Mouse (Mus musculus) liver, embryonic 12.5 days (tissue): Measurements from ENCODE around the gene Fbxl3. TPM values are rescaled to one million over a fixed set of nuclear protein-coding genes. Genes with fewer than 3 reads are reported as not detected.
A peak's percentile ranks its signal among the peaks of the same experiment; 100 is the strongest.

Source experiments
- ATAC-seq: fragments of 200-750 bp; cut with Nextera tagmentation; 2 replicates; pipeline ENCODE4 v1.8.0; 2017; ENCODE audit warnings: moderate number of reproducible peaks, mild to moderate bottlenecking, moderate library complexity
- H3K27ac ChIP-seq: fragments of 300-500 bp; sonication (generic); 2 replicates; pipeline ENCODE4 v1.5.1; 2016; ENCODE audit warnings: mild to moderate bottlenecking
- H3K27me3 ChIP-seq: fragments of 300-500 bp; sonication (generic); replicated peaks from 2 replicates; pipeline ENCODE4 v1.6.1; 2016; ENCODE audit warnings: mild to moderate bottlenecking, moderate library complexity
- H3K36me3 ChIP-seq: fragments of 300-500 bp; sonication (generic); 2 replicates; pipeline ENCODE4 v1.6.1; 2016; ENCODE audit warnings: mild to moderate bottlenecking, moderate library complexity
- H3K4me1 ChIP-seq: fragments of 300-500 bp; sonication (generic); 2 replicates; pipeline ENCODE4 v1.6.1; 2016
- H3K4me2 ChIP-seq: fragments of 300-500 bp; sonication (generic); 2 replicates; pipeline ENCODE4 v1.6.1; 2016; ENCODE audit warnings: mild to moderate bottlenecking, moderate library complexity
- H3K4me3 ChIP-seq: fragments of 300-500 bp; sonication (generic); 2 replicates; pipeline ENCODE4 v1.5.1; 2016; ENCODE audit warnings: mild to moderate bottlenecking, moderate library complexity
- H3K9ac ChIP-seq: fragments of 300-500 bp; sonication (generic); 2 replicates; pipeline ENCODE4 v1.6.1; 2016; ENCODE audit warnings: mild to moderate bottlenecking, moderate library complexity
- H3K9me3 ChIP-seq: fragments of 300-500 bp; sonication (generic); replicated peaks from 2 replicates; pipeline ENCODE4 v1.6.1; 2016; ENCODE audit warnings: mild to moderate bottlenecking, moderate library complexity
- WGBS: fragments of 180-500 bp; shearing (Covaris S2); methylation state at CpG from one replicate; pipeline ENCODE4 v1.1.7; 2016; ENCODE audit not compliant: insufficient replicate concordance; 5-methylcytosine and 5-hydroxymethylcytosine counted together
- polyA plus RNA-seq: library from polyadenylated mRNA; unstranded; fragments of >200 nt; fragmentation: Nextera tagmentation; extraction: Ambion mirVana; gene quantifications from 2 replicates; pipeline ENCODE4 v1.2.1, GENCODE M21; 2016

Fbxl3 gene
- polyA plus RNA-seq, 1 experiment from 2014 or later = 14.7 TPM

DNA sequence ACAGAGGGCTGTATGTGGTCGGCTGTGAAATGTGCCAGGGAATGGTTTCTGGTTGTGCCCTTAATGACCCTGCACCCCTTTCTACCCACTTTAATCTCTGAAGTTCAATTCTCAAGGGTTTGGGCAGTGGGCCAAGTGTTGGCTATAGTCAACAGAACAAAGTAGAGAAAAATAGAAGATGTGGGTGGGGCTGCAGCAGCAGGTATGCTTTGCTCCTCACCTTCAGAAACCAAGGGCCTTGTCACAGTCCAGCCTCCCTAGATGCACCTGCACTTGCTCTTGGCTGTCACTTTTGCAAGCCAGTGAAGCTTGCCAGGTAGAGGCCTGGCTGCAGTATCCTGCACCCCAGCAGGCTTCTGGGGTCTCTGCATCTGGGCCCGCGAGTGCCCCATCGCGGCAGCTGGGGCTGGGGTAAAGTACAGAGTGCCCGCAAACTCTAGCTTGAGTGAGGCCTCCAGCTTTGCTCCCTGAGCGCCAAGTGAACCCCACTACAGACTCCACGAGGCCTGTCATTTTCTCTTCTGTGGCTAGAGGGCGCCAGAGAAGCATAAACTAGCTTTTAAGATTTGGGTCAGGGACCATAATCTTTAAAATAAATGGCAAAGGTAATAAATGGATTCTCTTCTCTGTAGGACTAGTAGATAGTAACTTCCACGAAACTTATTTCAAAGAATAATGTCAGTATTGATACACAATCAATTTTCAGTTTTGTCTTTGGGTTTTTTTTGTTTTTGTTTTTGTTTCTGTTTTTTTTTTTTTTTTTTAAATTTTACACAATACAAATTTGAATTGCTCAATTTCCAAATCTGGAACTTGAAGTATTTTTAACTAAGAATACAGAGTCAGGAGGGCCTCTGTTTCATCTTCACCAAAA is 33.8 kb downstream of the Fbxl3 start:
- Histone ChIP-seq H3K36me3 (no peaks in the 10 kb centered on the region), H3K27me3 (no peaks in the 10 kb centered on the region), H3K9ac (no peak overlapping the region), H3K9me3 (no peaks in the 10 kb centered on the region), H3K4me2 (peak overlapping the region; percentile 28; the same call in 1 of the 2 replicates), H3K27ac (no peak overlapping the region), H3K4me1 (peaks cover 13% of the 10 kb centered on the region), H3K4me3 (no peak overlapping the region)
- 13% methylated on average over 10 of the region's 10 CpGs for WGBS
- no peak for ATAC-seq

DNA sequence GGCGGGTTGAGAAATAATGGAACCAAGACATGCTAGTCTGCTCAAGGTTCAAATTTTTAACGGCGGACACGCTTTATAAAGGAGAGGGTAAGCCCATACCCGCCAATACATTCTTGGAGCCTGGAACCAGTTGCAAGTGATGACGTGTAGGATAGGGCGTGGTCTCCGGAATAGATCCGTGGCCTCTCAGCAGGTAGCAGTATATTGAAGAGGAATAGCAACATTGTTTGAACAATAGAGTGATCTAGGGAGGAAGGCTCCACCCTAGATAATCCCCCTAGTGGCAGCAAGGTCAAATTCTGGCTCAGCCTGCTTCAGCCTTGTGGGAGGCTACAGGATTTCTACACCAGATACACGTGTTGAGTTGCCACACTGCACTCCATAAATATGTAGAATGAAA is 39.9 kb downstream of the Fbxl3 start:
- WGBS = 60% methylated on average over 10 of the region's 10 CpGs
- no peak for ATAC-seq
- no peak overlapping the region for H3K9ac ChIP-seq
- no peak overlapping the region for H3K4me3 ChIP-seq
- no peak overlapping the region for H3K4me2 ChIP-seq
- no peak overlapping the region for H3K27ac ChIP-seq
- no peaks in the 10 kb centered on the region for H3K36me3 ChIP-seq
- H3K4me1 ChIP-seq = no peaks in the 10 kb centered on the region
- no peaks in the 10 kb centered on the region for H3K9me3 ChIP-seq
- H3K27me3 ChIP-seq = no peaks in the 10 kb centered on the region

DNA sequence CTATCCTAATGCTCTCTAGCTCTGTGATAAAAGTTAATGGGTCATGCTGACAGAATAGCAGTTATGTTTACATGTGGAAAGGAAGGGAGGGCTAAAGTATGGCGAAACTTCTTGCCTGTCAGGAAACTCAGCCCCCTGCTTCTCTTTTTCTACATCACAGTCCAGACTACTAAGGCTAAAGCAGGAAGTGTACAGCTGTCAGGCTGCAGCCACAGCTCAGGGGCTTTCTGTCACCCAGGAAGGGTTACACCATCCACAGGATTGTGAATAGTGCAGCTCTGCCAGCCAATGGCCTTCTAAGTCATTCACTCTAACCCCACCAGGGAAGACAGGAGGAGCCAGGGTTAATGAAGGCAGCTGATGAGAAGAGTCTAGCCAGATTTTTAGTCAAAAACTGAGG is 40.4 kb downstream of the Fbxl3 start:
- H3K9me3 ChIP-seq = no peaks in the 10 kb centered on the region
- 18% methylated on average over 1 of the region's 1 CpGs for WGBS
- no peak overlapping the region for H3K4me2 ChIP-seq
- no peaks in the 10 kb centered on the region for H3K27me3 ChIP-seq
- H3K27ac ChIP-seq = no peak overlapping the region
- H3K4me1 ChIP-seq = no peaks in the 10 kb centered on the region
- ATAC-seq = peak; percentile 37; the same call in 1 of the 2 replicates
- H3K9ac ChIP-seq = no peak overlapping the region
- no peaks in the 10 kb centered on the region for H3K36me3 ChIP-seq
- no peak overlapping the region for H3K4me3 ChIP-seq

- Histone ChIP-seq H3K9ac (no peak overlapping the region), H3K36me3 (no peaks in the 10 kb centered on the region), H3K4me2 (no peak overlapping the region), H3K27me3 (no peaks in the 10 kb centered on the region), H3K4me3 (no peak overlapping the region), H3K9me3 (no peaks in the 10 kb centered on the region), H3K4me1 (no peaks in the 10 kb centered on the region), H3K27ac (no peak overlapping the region)
- no peak for ATAC-seq
- 79% methylated on average over 7 of the region's 7 CpGs for WGBS
These were observed 42.8 kb downstream of the Fbxl3 start for GRCm38 (mm10) chr14:103056601-103057000.

DNA sequence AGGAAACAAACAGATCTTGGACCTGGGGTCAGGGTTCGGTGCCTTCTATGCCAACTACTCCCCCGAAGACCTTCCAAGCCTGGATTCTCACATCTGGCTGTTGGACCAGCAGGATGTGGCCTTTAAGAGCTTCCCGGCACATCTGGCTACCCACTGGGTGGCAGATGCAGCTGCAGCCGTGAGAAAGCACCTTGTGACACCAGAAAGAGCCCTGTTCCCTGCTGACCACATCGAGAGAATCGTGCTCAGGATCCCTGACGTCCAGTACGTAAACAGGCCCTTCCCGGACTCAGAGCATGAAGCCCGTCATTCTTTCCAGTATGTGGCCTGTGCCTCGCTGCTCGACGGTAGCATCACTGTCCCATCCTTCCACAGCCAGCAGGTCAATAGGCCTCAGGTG is 44.6 kb downstream of the Fbxl3 start:
- Histone ChIP-seq H3K4me1 (peaks cover 4% of the 10 kb centered on the region; the same call in 1 of the 2 replicates), H3K27ac (no peak overlapping the region), H3K9me3 (no peaks in the 10 kb centered on the region), H3K4me3 (no peak overlapping the region), H3K9ac (no peak overlapping the region), H3K36me3 (no peaks in the 10 kb centered on the region), H3K27me3 (no peaks in the 10 kb centered on the region), H3K4me2 (no peak overlapping the region)
- WGBS = 80% methylated on average over 13 of the region's 13 CpGs
- ATAC-seq = no peak

GRCm38 (mm10) chr14:103051159-103051769 is 48.1 kb downstream of the Fbxl3 start:
- peak; percentile 83 for ATAC-seq
- Histone ChIP-seq H3K4me3 (no peak overlapping the region), H3K4me2 (no peak overlapping the region), H3K27ac (no peak overlapping the region), H3K27me3 (no peaks in the 10 kb centered on the region), H3K9me3 (no peaks in the 10 kb centered on the region), H3K36me3 (no peaks in the 10 kb centered on the region), H3K9ac (no peak overlapping the region), H3K4me1 (peaks cover 14% of the 10 kb centered on the region)
- WGBS = 14% methylated on average over 8 of the region's 8 CpGs

DNA sequence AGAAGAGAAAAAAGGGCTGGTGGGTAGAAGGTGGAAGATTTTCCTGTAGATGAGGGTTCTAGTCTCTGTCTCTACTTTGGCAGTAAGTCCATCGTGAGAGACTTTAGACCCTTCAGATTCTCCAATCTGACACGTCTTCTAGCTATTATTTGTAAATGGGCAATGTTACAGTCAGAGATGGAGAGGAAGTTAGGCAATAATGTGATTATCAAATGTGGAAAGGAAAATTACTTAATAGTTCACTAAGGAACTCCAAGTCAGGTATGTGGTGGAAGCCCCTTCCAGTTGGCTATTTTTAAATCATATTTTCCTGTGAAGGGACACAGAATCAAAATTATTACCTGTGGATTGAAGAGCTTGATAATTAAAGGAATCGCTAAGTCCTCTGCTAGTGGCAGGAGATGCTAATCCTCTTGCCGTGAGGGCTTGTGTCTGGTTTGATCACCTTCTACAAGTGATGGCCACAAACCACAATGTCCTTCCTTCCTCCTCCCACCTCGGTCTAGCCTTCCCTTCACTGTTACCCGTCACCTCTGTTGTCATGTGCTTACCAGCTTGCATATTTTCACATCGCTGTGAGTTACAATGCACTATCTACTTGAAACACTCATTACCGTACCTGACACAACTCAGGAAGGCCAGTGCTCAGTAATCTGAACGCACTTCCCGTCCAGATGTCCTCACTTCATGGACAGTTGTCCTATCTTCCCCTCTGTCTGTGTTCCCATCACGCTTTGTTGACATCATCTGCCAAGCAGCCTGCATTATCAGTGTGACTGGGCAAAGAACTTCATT is 50.9 kb downstream of the Fbxl3 start:
- H3K4me2 ChIP-seq = peak overlapping the region; percentile 17
- H3K4me3 ChIP-seq = no peak overlapping the region
- H3K36me3 ChIP-seq = no peaks in the 10 kb centered on the region
- H3K9me3 ChIP-seq = no peaks in the 10 kb centered on the region
- ATAC-seq = peak; percentile 76
- no peaks in the 10 kb centered on the region for H3K27me3 ChIP-seq
- 21% methylated on average over 11 of the region's 11 CpGs for WGBS
- peaks cover 14% of the 10 kb centered on the region for H3K4me1 ChIP-seq
- H3K9ac ChIP-seq = no peak overlapping the region
- no peak overlapping the region for H3K27ac ChIP-seq

DNA sequence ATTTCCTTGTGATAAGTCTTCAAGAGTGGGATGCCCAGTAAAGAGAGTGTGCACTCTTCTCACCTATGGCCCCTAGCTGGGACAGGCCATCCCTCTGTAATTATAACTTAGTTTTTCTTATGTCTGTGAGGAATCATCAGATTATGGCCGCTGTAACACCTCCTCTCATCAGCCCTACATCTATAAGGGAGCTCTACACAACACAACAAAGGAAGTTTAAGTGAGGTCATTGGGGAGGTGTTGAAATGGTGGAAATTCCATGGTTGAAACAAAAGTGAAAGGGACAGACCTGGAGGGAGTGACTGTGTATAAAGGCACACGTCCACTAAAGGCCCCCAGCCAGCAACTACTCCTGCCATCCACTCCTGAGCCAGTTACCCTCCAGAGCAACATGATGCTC is 52.7 kb downstream of the Fbxl3 start, which contains the start of gene Acod1:
Gene Acod1 (plus strand): TSS at position 301 of the 400 bp plus-strand sequence.
- no peak within 1 kb of the TSS for H3K9ac ChIP-seq
- H3K36me3 ChIP-seq = no peaks in the 10 kb centered on the region
- peaks cover 14% of the 10 kb centered on the region for H3K4me1 ChIP-seq
- no peaks in the 10 kb centered on the region for H3K9me3 ChIP-seq
- no peak within 1 kb of the TSS for H3K27ac ChIP-seq
- H3K4me3 ChIP-seq = no peak within 1 kb of the TSS
- 54% methylated on average over 2 of the region's 2 CpGs for WGBS
- no peaks in the 10 kb centered on the region for H3K27me3 ChIP-seq
- no peak for ATAC-seq
- H3K4me2 ChIP-seq = no peak within 1 kb of the TSS

- H3K9ac ChIP-seq = no peak overlapping the region
These were observed 62.4 kb downstream of the Fbxl3 start for GRCm38 (mm10) chr14:103037016-103037415.

DNA sequence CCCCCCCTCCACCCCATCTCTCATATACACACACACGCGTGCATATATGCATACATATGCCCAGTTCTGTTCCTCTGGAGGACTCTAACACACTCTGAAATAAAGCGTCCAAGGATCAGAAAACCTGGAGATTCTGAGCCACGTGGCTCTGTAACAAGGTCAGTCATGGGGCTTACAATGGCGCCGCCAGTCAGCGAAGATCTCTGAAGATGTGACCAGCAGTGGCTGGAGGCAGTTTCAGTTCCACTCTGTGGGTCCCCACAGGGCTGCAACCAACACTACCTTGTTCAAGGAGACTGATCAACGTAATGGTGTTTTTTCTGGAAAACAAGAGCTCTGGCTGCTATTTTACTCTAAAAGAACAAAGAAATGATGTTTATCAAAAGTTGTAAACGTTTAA is 65.3 kb downstream of the Fbxl3 start:
- no peaks in the 10 kb centered on the region for H3K9me3 ChIP-seq
- H3K36me3 ChIP-seq = no peaks in the 10 kb centered on the region
- no peak for ATAC-seq
- H3K4me3 ChIP-seq = no peak overlapping the region
- no peak overlapping the region for H3K27ac ChIP-seq
- no peak overlapping the region for H3K9ac ChIP-seq
- H3K4me1 ChIP-seq = no peaks in the 10 kb centered on the region
- WGBS = 87% methylated on average over 9 of the region's 9 CpGs
- no peak overlapping the region for H3K4me2 ChIP-seq
- no peaks in the 10 kb centered on the region for H3K27me3 ChIP-seq

More at GRCm38 (mm10) chr14:103037016-103037415, 62.4 kb downstream of the Fbxl3 start:
- Histone ChIP-seq H3K27ac (no peak overlapping the region), H3K27me3 (no peaks in the 10 kb centered on the region), H3K9me3 (no peaks in the 10 kb centered on the region), H3K36me3 (no peaks in the 10 kb centered on the region), H3K4me2 (no peak overlapping the region), H3K4me1 (no peaks in the 10 kb centered on the region), H3K4me3 (no peak overlapping the region)
- WGBS = 60% methylated on average over 3 of the region's 3 CpGs
- ATAC-seq = no peak

DNA sequence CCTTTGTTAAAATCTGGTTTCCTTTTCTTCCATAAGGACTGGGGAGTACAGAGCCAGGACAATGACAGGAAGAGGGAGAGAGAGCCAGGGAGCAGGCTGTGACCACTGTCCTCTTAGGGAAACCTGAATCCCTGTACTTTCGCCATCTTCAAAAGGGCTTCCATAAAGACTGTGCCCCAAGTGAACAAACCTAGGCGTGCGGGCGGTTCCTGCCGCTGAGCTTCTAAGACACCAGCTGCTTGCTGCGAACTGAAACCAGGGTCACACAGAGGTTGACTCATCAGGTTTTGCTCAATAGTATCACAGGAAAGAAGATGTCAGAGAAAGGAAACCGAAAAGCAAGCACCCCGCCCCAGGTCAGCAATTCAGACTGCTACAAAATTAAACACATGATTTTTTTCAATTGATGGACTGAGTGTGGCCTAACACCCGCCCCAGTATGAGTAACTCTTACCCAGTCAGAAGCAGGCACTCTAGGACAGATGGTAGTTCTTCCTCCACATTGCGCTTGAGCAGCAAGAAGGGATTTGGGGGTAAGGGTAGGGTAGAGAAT is 66.0 kb downstream of the Fbxl3 start:
- no peak overlapping the region for H3K27ac ChIP-seq
- no peak for ATAC-seq
- no peaks in the 10 kb centered on the region for H3K27me3 ChIP-seq
- no peak overlapping the region for H3K9ac ChIP-seq
- H3K9me3 ChIP-seq = no peaks in the 10 kb centered on the region
- H3K36me3 ChIP-seq = no peaks in the 10 kb centered on the region
- 46% methylated on average over 10 of the region's 10 CpGs for WGBS
- H3K4me1 ChIP-seq = no peaks in the 10 kb centered on the region
- no peak overlapping the region for H3K4me2 ChIP-seq
- no peak overlapping the region for H3K4me3 ChIP-seq
